Mouse (Mus musculus): ENCODE measurements around the gene Nell1.

The Nell1 gene

GRCm38 (mm10) chr7:50573841-50574240 lies 599.2 kb downstream of the Nell1 start:
- no peak for DNase-seq

GRCm38 (mm10) chr7:50588642-50589424 lies 614.2 kb downstream of the Nell1 start:
- no peak for DNase-seq

- no peak for DNase-seq
These were observed 624.2 kb downstream of the Nell1 start, which contains the start of gene 4933405O20Rik for GRCm38 (mm10) chr7:50598890-50599289. 4933405O20Rik (plus strand) TSS chr7:50599190.

GRCm38 (mm10) chr7:50614101-50614500 lies 639.4 kb downstream of the Nell1 start:
- no peak for DNase-seq

GRCm38 (mm10) chr7:50629186-50629585 lies 654.5 kb downstream of the Nell1 start:
- no peak for DNase-seq

- no peak for DNase-seq
These were observed 658.5 kb downstream of the Nell1 start for GRCm38 (mm10) chr7:50633147-50633546.

GRCm38 (mm10) chr7:50672266-50672665 lies 697.6 kb downstream of the Nell1 start:
- DNase-seq = no peak

- no peak for DNase-seq
These were observed 700.8 kb downstream of the Nell1 start for GRCm38 (mm10) chr7:50675444-50675843.

GRCm38 (mm10) chr7:50677511-50677910 lies 702.8 kb downstream of the Nell1 start:
- DNase-seq = no peak

GRCm38 (mm10) chr7:50686337-50686736 lies 711.7 kb downstream of the Nell1 start:
- no peak for DNase-seq

GRCm38 (mm10) chr7:50725166-50725565 lies 750.5 kb downstream of the Nell1 start:
- DNase-seq = no peak

- no peak for DNase-seq
These were observed 756.3 kb downstream of the Nell1 start for GRCm38 (mm10) chr7:50730951-50731350.

GRCm38 (mm10) chr7:50755516-50755915 lies 780.9 kb downstream of the Nell1 start:
- DNase-seq = no peak

- DNase-seq = no peak
These were observed 781.7 kb downstream of the Nell1 start for GRCm38 (mm10) chr7:50756409-50756808.

GRCm38 (mm10) chr7:50773516-50773915 lies 798.9 kb downstream of the Nell1 start:
- DNase-seq = no peak

- no peak for DNase-seq
These were observed 806.4 kb downstream of the Nell1 start for GRCm38 (mm10) chr7:50781105-50781504.

GRCm38 (mm10) chr7:50783652-50784051 lies 809.0 kb downstream of the Nell1 start:
- no peak for DNase-seq

GRCm38 (mm10) chr7:50826180-50826579 lies 851.5 kb downstream of the Nell1 start:
- no peak for DNase-seq

- no peak for DNase-seq
These were observed 858.1 kb downstream of the Nell1 start for GRCm38 (mm10) chr7:50832799-50833198.

GRCm38 (mm10) chr7:50842646-50843045 lies 868.0 kb downstream of the Nell1 start:
- DNase-seq = no peak

GRCm38 (mm10) chr7:50847921-50848320 lies 873.3 kb downstream of the Nell1 start:
- DNase-seq = no peak

GRCm38 (mm10) chr7:50850271-50850670 lies 875.6 kb downstream of the Nell1 start:
- no peak for DNase-seq

GRCm38 (mm10) chr7:50870181-50870580 lies 895.5 kb downstream of the Nell1 start:
- DNase-seq = no peak

GRCm38 (mm10) chr7:50887625-50888024 lies 913.0 kb downstream of the Nell1 start:
- DNase-seq = no peak

- no peak for DNase-seq
These were observed 925.0 kb downstream of the Nell1 start for GRCm38 (mm10) chr7:50899541-50900088.

Data from spleen, adult 18-20 months (tissue).